Mouse (Mus musculus) 3T3-L1 (cell line): ENCODE measurements around the gene Cyp2a4.
"Not testable (repeated sequence)": the region's sequence is repeated elsewhere in the genome, so short reads cannot be mapped to it uniquely, and the experiment has no call there.

ENCODE experiments used
- DNase-seq: peaks from one replicate; pipeline ENCODE4 v3.0.0-alpha.2; 2015; ENCODE audit warnings: low read depth, low spot score

The Cyp2a4 gene

DNA sequence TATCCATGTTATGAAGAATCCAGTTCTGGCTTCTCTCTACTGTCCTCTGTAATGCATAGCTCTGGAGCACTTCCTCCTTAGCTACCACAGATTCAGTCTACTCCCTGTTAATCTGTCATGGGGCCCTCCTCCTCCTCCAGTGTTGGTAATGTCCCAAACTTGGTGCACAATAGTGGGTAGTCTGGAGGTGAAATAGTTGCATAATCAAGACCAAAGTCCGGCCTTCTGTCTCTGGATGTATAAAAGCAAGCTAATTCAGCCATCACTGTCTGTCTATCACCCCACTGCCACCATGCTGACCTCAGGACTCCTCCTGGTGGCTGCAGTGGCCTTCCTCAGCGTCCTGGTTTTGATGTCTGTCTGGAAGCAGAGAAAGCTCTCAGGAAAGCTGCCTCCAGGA is at the start of gene Cyp2a4:
TSS of gene Cyp2a4 (plus strand) at position 244 of the 400 bp plus-strand sequence.
- not testable (repeated sequence) for DNase-seq

GRCm38 (mm10) chr7:26260034-26260433 is 46.9 kb upstream of the Cyp2a4 start, which contains the start of gene Vmn1r184:
Vmn1r184 (plus strand) TSS chr7:26260334.
- DNase-seq: not testable (repeated sequence)

DNA sequence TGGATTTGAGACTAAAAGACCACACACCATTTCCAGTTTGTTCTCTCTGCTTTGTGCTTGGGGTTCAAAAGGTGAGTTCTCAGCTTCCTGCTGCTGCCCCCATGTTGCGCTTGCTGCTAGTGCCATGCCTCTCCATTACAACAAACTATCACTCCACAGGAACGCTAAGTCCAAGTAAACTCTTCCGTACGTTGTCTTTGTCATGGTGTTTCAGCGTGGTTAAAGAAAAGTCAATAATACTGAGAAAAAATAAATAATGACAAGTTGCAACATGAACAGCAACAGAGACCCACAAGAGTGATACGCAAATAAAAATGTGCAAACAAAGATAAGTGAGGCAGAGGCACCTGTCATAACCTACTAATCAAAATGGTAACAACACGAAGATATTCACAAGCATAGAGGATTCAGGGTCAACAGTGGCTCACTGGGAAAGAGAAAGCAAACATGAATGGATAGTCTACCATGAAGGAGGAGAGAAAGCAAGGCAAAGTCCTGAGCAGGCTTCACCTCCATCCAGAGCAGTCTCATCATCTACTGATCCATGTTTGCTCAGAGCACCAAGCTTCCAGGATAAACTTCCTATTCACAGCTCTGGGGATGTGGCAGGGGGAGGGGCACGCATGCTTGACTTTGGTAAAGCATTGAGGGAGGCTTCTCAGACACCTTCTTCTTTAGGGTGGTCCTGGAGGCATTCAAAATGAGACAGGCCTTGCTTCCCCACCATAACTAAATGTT is 3.4 kb upstream of the Cyp2a4 start:
- not testable (repeated sequence) for DNase-seq

GRCm38 (mm10) chr7:26311786-26312185 is 4.8 kb downstream of the Cyp2a4 start:
- DNase-seq: not testable (repeated sequence)

DNA sequence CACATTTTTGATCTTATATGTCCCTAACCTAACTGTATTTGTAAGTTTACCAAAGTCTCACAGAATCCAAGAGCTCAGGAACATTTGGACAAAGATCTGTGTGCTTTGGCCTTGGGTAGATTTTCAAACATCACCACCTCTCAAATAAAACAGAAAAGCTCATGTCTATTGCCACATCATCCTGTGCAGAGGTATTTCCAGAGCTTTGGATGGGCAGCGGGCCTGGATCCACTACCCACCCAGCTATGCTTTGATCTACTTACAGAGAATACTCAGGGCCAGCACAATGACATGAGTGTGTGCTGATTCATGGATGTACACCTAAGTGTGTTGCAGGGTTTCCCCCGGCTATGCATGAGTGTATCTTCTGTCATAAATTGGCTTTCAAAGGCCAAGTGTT is 8.2 kb downstream of the Cyp2a4 start:
- not testable (repeated sequence) for DNase-seq

DNA sequence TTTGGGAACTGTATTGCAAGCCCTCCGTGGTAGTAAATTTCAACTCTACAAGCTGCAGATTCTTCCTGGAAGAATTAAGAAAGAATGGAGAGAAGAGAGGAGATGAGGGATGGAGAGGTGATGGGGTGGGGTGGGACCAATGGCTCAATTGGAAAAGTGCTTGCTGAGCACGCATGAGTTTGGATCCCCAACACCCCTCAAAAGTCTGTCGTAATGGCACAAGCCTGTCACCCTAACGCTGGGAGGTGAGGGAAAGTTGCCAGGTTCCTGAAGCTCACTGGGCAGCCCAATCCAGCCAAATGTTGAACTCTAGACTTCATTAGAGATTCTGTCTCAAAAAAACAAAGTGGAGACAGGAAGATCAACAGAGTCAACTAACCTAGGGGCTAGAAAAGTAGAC is 8.8 kb downstream of the Cyp2a4 start:
- DNase-seq: not testable (repeated sequence)

GRCm38 (mm10) chr7:26320361-26320760 is 13.4 kb downstream of the Cyp2a4 start:
- not testable (repeated sequence) for DNase-seq

DNA sequence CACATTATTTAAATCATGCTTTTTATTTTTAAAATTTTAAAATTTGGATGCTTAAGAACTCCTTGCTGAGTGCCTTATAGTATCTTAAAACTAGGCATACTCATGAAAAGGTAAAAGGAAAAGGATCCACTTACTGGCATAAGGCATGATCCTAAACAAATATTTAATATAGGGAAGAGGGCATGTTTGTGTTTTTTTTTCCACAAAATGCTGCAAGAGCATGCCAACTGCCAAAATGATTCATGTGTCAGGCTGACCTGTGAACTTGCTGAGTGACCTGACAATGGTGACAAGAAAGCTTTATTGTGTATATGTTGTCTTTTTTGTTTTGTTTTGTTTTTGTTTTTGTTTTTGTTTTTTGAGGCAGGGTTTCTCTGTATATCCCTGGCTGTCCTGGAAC is 43.2 kb downstream of the Cyp2a4 start:
- DNase-seq: not testable (repeated sequence)

- DNase-seq: not testable (repeated sequence)
Observed at GRCm38 (mm10) chr7:26352258-26352657, 45.3 kb downstream of the Cyp2a4 start.

DNA sequence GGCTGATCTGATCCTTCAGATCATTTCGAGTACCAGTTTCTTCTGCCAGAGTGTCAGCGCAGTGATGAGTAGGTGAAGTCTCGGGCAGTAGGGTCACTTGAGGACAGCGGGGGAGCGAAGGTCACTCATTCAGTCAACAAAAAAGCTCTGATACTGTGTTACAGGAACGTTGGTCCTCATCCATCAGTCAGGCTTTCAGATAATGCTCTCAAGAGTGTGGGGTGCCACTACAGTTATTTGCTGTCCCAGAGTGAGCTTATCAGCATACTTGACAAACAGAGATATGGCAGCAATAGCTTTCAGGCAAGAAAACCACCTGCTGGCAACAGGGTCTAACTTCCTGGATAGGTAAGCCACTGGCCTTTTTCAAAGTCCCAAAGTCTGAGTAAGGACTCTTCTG is 49.8 kb downstream of the Cyp2a4 start:
- DNase-seq: not testable (repeated sequence)
